Mouse (Mus musculus) Muller cell, postnatal 12 days (primary cell): ENCODE results near the gene 1810043G02Rik.
"Not testable (repeated sequence)": the region's sequence is repeated elsewhere in the genome, so short reads cannot be mapped to it uniquely, and the experiment has no call there.

Source experiments
- DNase-seq: peaks from one replicate; pipeline ENCODE4 v3.0.0-alpha.2; 2015; ENCODE audit errors: inconsistent ontology term

Gene 1810043G02Rik

DNA sequence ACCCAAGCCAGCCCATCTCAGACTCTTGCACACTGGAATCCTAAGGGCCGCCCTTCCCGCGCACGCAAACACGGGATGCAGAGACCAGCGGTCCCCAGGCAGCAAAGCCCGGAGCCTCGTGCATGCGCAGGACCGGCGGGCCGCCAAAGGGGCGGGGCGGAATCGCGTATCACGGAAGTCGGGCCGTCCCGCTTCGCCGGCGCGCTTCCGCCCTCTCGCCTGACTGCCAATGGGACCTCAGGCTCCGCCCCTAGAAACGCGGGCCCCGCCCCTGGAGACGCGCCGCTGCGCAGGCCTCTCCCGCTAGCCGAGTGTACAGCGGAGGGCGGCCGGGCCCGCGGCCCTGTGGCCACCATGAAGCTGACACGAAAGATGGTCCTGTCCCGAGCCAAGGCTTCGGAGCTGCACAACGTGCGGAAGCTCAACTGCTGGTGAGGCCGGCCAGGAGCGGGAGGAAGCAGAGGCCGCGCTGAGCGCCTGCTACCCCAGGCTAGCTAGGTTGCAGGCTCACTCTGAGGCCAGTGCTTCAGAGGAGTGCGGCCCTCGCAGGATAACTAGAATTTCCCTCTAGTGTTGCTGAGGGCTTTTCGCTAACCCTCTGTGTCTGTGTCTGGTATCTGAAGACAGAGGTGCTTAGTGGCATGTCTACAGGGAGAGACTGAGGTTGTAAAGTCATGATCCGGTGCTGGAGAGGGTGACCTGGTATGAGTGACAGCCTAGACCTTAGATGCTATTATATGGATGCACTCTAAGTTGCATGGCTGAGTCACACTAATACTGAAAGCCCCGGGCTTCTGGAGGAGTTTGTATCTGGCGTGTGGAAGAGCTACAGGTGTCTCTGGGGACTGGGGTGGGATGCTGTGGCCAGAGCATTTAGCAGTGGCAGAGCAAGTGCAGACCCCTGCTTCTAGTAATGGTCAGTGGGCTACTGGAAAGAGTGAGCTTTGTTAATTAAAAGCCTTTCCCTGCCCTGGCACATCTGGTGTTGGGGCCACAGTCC, at the start of gene 1810043G02Rik:
Gene 1810043G02Rik (plus strand): TSS at position 174 of the 1,000 bp plus-strand sequence.
- DNase-seq, result peak; percentile 99

DNA sequence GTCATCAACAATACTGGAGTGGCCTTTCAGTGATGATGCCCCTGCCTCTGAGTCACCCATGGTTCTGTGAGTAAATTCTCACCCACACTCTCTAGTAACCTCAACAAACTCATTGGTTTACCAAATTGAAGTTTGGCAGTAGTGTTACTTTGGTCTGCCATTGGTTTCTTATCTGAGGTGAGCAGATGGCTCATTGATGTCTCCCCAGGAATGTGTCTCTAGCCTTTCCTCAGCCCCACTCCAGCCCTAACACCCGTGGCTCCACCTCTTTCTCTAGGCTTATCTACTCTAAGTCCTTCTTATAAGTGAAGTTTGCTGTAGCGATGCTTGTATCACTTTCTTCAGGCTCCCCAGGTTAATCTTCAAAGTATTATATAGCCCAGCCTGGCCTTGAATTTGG, 38.6 kb upstream of the 1810043G02Rik start:
- peak; percentile 28 for DNase-seq

DNA sequence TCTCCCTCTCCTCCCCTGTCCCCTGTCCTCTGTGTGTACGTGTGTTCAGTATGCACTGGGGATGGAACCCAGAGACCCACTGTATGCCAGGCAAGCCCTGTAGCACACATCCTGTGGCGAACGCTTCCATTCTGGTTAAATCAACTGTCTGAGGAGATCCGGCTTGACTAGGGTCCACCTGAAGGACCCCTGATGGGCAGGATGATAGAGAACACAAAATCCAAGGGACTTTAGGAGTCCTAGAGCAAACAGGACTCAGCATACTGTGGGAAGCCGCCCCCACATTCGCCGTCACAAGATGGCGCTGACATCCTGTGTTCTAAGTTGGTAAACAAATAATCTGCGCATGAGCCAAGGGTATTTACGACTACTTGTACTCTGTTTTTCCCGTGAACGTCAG, 27.9 kb upstream of the 1810043G02Rik start:
- DNase-seq, result not testable (repeated sequence)

GRCm38 (mm10) chr10:77962725-77963124, 15.6 kb upstream of the 1810043G02Rik start:
- no peak for DNase-seq

GRCm38 (mm10) chr10:77963971-77964370, 14.4 kb upstream of the 1810043G02Rik start:
- DNase-seq, result no peak

- peak; percentile 60 for DNase-seq
These were observed 8.9 kb upstream of the 1810043G02Rik start for GRCm38 (mm10) chr10:77969274-77969972.

GRCm38 (mm10) chr10:77969973-77970325, 8.4 kb upstream of the 1810043G02Rik start:
- no peak for DNase-seq

DNA sequence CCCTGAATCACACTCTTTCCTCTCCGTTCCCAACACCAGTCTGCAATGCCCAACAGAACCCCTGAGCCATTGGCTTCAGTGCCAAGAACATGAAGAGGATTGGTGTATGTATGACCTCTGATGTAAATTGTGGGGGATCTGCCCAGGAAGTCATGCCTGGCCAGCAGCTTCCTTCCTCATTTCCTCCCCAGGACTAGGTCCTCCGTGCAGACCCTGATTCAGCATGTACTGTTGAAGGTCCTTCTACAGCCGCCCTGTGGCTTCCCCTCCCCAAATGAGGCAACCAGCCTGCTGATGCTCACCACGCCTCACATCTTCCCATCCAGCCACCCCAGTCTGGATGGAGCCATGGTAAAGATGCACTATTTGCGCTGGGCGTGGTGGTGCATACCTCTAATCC, 7.8 kb upstream of the 1810043G02Rik start, which contains the start of gene Trpm2:
Gene Trpm2 (minus strand): TSS at position 83 of the 400 bp plus-strand sequence.
- no peak for DNase-seq

GRCm38 (mm10) chr10:77971191-77971590, 7.1 kb upstream of the 1810043G02Rik start:
- DNase-seq, result no peak

DNA sequence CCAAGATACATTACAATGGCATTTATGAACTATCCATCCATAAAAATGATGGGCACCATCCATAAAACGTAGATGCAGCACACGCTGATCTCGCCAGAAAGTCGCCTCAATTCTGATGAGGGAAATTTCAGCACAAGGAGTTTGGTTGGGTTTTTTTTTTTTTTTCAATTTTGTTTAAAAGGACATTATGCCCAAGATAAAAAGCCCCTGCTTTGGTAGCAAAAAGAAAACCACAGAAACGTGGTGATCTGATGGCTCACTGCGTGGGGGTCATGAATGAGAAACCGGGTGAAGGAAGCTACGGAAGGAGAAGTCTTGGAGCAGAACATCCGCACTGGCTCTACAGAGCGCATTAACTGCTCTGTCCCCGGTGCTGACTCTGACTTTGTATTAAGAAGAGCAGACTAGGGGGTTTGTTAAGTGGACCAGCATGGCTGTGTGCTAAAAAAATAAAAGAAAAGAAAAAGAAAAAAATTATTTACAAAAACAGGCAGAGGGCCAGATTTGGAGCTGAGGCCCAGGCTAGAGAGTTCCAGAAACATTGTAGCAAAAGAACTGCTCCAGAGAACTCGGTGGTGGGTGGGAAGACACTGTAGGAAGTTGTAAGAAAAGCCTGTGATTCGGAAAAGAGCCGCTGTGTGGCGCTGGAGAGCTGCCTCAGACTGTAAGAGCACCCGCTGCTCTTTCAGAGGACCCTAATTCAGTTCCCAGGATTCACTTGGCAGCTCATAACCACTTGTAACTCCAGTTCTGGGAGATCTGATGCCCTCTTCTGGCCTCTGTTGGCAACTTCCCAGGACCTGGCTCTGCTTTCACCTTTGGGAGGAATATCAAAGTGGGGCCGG, 6.4 kb upstream of the 1810043G02Rik start:
- DNase-seq, result no peak

DNA sequence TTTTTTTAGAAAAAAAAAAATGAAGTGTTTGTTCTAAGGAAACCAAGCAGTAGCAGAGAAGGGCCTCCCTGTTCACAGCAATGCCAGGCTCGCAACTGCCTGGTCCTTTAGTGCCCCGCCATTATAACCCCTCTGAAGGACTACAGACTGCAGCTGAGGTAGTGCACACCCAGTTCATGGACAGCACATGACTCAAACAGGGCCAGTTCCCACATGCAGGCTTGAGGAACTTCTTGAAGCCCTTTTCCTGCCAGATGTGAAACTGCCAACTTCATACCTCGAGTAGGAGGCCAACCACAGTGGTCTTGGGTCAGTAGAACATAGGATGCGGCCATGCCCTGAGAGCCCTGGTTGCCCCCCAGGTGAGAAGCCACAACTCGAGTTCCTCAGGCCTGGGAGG, 4.0 kb upstream of the 1810043G02Rik start:
- DNase-seq, result no peak

DNA sequence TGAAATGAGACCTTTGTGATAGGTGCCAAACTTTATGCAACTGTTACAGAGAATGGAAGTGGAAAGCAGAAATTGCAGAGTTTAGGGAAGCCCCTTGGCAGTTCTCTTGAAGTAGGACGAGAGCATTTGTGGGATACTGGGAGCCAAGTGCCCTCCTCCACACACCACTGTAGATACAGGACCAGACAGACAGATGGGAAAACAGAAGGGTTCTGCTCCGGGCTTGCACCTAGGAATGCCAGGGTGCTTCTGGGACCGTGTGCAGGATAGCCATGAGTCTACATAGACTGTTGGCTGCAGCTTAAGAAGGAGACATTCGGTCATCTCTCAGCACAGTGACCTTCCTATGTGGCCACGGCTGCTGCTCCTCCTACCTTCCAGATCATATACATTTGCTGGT, 3.5 kb upstream of the 1810043G02Rik start:
- no peak for DNase-seq

DNA sequence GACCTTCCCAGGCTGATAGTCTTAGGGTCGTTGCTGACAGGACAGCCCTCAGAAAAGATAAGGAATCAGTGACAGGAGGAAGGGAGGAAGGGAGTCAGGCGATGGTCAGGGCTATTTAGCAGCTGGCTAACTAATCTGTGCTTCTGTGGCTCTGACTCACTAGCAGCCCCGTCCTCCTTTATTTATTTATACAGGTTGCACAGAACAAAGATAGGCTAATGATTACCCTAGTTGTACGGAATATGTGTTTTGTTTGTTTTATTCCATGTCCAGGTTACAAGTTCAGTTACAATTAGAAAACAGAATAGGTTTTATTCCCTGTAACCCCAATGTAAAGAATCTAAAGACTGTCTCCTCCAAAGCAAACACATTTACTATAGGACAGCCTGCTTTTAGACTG, 2.7 kb upstream of the 1810043G02Rik start:
- no peak for DNase-seq

GRCm38 (mm10) chr10:77976458-77977150, 1.7 kb upstream of the 1810043G02Rik start:
- peak; percentile 47 for DNase-seq

- peak; percentile 67 for DNase-seq
These were observed 6.3 kb downstream of the 1810043G02Rik start for GRCm38 (mm10) chr10:77984660-77985059.

- DNase-seq, result no peak
These were observed 7.5 kb downstream of the 1810043G02Rik start for GRCm38 (mm10) chr10:77985775-77986174.

DNA sequence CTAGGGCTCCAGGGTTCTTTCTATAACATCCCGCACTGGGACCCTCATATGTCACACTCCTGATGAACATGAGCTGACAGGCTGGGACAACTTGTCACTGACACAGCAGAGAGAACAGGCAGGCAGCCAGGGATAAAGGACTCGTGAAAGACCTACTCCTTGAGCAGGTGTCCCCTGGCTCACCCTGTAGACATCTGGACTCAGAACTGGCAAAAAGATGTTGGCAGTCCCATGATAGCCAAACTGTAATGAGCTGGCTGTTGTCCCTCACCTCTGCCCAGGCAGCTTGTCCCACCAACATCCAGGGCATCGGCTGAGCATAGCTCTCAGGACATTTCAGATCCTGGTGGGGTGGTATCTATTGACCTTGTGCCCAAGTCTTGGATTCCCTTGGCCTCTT, 17.3 kb downstream of the 1810043G02Rik start:
- no peak for DNase-seq

GRCm38 (mm10) chr10:78000200-78000599, 21.9 kb downstream of the 1810043G02Rik start:
- DNase-seq, result no peak

- DNase-seq, result no peak
These were observed 23.5 kb downstream of the 1810043G02Rik start for GRCm38 (mm10) chr10:78001796-78002195.

DNA sequence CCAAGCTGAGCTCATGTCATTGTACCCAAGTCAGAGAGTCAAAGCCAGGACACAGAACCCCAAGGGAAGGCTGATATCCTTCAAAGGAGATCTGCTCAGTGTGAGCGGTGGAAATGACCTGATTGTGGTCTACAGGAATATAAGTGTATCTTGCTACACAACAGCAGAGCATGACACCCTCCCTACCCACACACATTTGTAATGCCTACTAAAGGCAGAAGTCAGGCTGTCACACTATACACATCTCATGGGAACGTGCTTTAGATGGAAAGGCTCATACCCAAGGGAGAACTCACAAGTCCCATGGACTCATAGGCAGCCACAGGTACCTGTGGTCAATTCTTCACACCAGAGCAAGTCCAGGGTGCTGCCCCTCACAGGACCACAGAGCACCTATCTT, 24.0 kb downstream of the 1810043G02Rik start:
- DNase-seq, result no peak

- DNase-seq, result no peak
These were observed 26.3 kb downstream of the 1810043G02Rik start for GRCm38 (mm10) chr10:78004479-78005100.
